Mouse (Mus musculus) intestine, postnatal 0 days (tissue): ENCODE results near the gene Ttc23. TPM values are rescaled to one million over a fixed set of nuclear protein-coding genes. Genes with fewer than 3 reads are reported as not detected.

Source experiments
- ATAC-seq: fragments of 200-750 bp; cut with Nextera tagmentation; 2 replicates; pipeline ENCODE4 v1.8.0; 2017; ENCODE audit warnings: mild to moderate bottlenecking, moderate TSS enrichment, moderate library complexity
- H3K27ac ChIP-seq: fragments of 300-500 bp; sonication (generic); 2 replicates; pipeline ENCODE4 v1.5.1; 2014; ENCODE audit warnings: mild to moderate bottlenecking, low read depth, low read length, moderate library complexity
- H3K27me3 ChIP-seq: fragments of 300-500 bp; sonication (generic); replicated peaks from 2 replicates; pipeline ENCODE4 v1.6.1; 2014; ENCODE audit warnings: low read length, mixed read lengths; ENCODE audit not compliant: control insufficient read depth, insufficient read depth
- H3K36me3 ChIP-seq: fragments of 300-500 bp; sonication (generic); 2 replicates; pipeline ENCODE4 v1.6.1; 2014; ENCODE audit warnings: mild to moderate bottlenecking, moderate library complexity; ENCODE audit not compliant: control insufficient read depth, insufficient read depth
- H3K4me1 ChIP-seq: fragments of 300-500 bp; sonication (generic); replicated peaks from 2 replicates; pipeline ENCODE4 v1.6.1; 2014; ENCODE audit warnings: antibody characterized with exemption, low read length, mixed read lengths; ENCODE audit not compliant: control insufficient read depth, insufficient read depth
- H3K4me2 ChIP-seq: fragments of 300-500 bp; sonication (generic); replicated peaks from 2 replicates; pipeline ENCODE4 v1.6.1; 2014; ENCODE audit warnings: low read depth, mild to moderate bottlenecking, moderate library complexity
- H3K4me3 ChIP-seq: fragments of 300-500 bp; sonication (generic); 2 replicates; pipeline ENCODE4 v1.5.1; 2014; ENCODE audit warnings: low read depth, low read length
- H3K9ac ChIP-seq: fragments of 300-500 bp; sonication (generic); 2 replicates; pipeline ENCODE4 v1.6.1; 2014; ENCODE audit warnings: mild to moderate bottlenecking, low read depth, low read length
- H3K9me3 ChIP-seq: fragments of 300-500 bp; sonication (generic); 2 replicates; pipeline ENCODE4 v1.6.1; 2016; ENCODE audit warnings: mixed run types; ENCODE audit not compliant: control insufficient read depth
- CTCF ChIP-seq: sonication (generic); IDR thresholded peaks from 2 replicates; pipeline ENCODE4 v1.5.1; 2016; ENCODE audit warnings: low read depth, mild to moderate bottlenecking, control low read depth, antibody characterized with exemption, moderate library complexity
- WGBS: fragments of 180-500 bp; shearing (Covaris S2); extraction: QIAGEN DNeasy Blood & Tissue Kit; methylation state at CpG from one replicate; pipeline ENCODE4 v1.1.7; 2014; 5-methylcytosine and 5-hydroxymethylcytosine counted together
- polyA plus RNA-seq: library from polyadenylated mRNA; unstranded; fragments of >200 nt; fragmentation: Nextera tagmentation; extraction: Ambion mirVana; gene quantifications from 2 replicates; pipeline ENCODE4 v1.2.1, GENCODE M21; 2015

Ttc23 gene
- polyA plus RNA-seq, 1 experiment from 2014 or later, result 8.6 TPM

- Histone ChIP-seq H3K27me3 (no peaks in the 10 kb centered on the region), H3K4me3 (no peak overlapping the region), H3K4me2 (no peak overlapping the region), H3K9me3 (no peaks in the 10 kb centered on the region), H3K9ac (no peak overlapping the region), H3K36me3 (no peaks in the 10 kb centered on the region), H3K4me1 (0 out of 2 replicates have a peak, but pooled peaks cover 2% of the 10 kb centered on the region), H3K27ac (no peak overlapping the region)
- 60% methylated on average over 5 of the region's 5 CpGs for WGBS
- TF ChIP-seq CTCF, result no peak
- ATAC-seq, result no peak
Measured at GRCm38 (mm10) chr7:67652211-67652610, 5.0 kb downstream of the Ttc23 start.

DNA sequence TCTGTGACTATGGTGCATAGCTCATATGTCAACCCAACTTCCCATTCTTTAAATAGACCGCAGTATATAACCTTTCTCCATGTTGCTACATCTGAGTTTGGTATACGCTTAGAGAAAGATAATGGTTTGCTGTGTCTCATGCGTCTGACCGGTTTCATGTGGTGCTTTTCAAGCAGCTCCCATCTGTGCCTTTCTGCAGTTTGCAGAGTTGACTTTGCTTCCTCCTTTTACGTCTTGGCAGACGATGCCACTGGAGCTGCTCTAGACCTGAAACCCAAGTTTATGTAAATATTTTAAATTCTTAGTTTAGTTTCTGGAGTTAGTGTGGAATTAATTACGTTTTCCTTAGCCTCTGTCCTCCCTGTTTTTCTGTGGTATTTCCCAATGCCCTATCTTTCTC, 7.5 kb downstream of the Ttc23 start:
- no peaks in the 10 kb centered on the region for H3K4me1 ChIP-seq
- H3K27me3 ChIP-seq, result no peaks in the 10 kb centered on the region
- H3K9me3 ChIP-seq, result no peaks in the 10 kb centered on the region
- no peak for ATAC-seq
- no peak overlapping the region for H3K9ac ChIP-seq
- no peaks in the 10 kb centered on the region for H3K36me3 ChIP-seq
- 71% methylated on average over 7 of the region's 7 CpGs for whole genome bisulfite sequencing
- H3K27ac ChIP-seq, result no peak overlapping the region
- no peak for TF ChIP-seq CTCF
- no peak overlapping the region for H3K4me2 ChIP-seq
- no peak overlapping the region for H3K4me3 ChIP-seq

GRCm38 (mm10) chr7:67655186-67655585, 8.0 kb downstream of the Ttc23 start:
- H3K4me2 ChIP-seq, result no peak overlapping the region
- H3K9ac ChIP-seq, result no peak overlapping the region
- TF ChIP-seq CTCF, result no peak
- no peaks in the 10 kb centered on the region for H3K4me1 ChIP-seq
- no peaks in the 10 kb centered on the region for H3K27me3 ChIP-seq
- H3K36me3 ChIP-seq, result no peaks in the 10 kb centered on the region
- no peak overlapping the region for H3K27ac ChIP-seq
- ATAC-seq, result peak; percentile 10; the same call in 1 of the 2 replicates
- H3K9me3 ChIP-seq, result no peaks in the 10 kb centered on the region
- H3K4me3 ChIP-seq, result no peak overlapping the region
- WGBS, result 27% methylated on average over 1 of the region's 1 CpGs

DNA sequence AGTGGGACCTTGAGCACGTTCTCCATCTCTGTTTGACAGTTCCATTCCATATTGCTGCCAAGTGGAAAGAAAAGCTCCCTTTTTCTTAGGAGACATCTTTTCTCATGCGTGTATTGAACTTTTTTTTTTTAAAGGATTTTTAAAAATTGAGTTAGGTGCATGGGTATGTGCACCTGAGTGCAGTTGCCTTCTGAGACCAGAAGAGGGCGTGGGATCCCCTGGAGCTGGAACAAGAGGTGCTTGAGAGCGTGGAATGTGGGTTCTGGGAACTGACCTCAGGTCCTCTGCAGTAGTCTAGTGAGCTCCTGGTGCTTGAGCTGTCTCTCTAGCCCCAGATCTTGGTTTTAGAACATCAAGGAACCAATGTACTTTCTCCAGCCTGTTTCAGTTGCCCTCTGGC, 10.9 kb downstream of the Ttc23 start:
- no peak for TF ChIP-seq CTCF
- no peak overlapping the region for H3K9ac ChIP-seq
- no peaks in the 10 kb centered on the region for H3K9me3 ChIP-seq
- no peak for ATAC-seq
- H3K4me2 ChIP-seq, result no peak overlapping the region
- no peaks in the 10 kb centered on the region for H3K4me1 ChIP-seq
- WGBS, result 85% methylated on average over 4 of the region's 4 CpGs
- H3K27ac ChIP-seq, result no peak overlapping the region
- H3K4me3 ChIP-seq, result no peak overlapping the region
- H3K27me3 ChIP-seq, result no peaks in the 10 kb centered on the region
- 0 out of 2 replicates have a peak, but pooled peaks cover 4% of the 10 kb centered on the region for H3K36me3 ChIP-seq

GRCm38 (mm10) chr7:67662424-67662823, 15.2 kb downstream of the Ttc23 start:
- Histone ChIP-seq H3K9ac (no peak overlapping the region), H3K9me3 (no peaks in the 10 kb centered on the region), H3K4me3 (no peak overlapping the region), H3K4me2 (no peak overlapping the region), H3K27ac (no peak overlapping the region), H3K27me3 (no peaks in the 10 kb centered on the region), H3K36me3 (peaks cover 16% of the 10 kb centered on the region), H3K4me1 (no peaks in the 10 kb centered on the region)
- TF ChIP-seq CTCF, result no peak
- 49% methylated on average over 5 of the region's 5 CpGs for WGBS
- ATAC-seq, result peak; percentile 68

DNA sequence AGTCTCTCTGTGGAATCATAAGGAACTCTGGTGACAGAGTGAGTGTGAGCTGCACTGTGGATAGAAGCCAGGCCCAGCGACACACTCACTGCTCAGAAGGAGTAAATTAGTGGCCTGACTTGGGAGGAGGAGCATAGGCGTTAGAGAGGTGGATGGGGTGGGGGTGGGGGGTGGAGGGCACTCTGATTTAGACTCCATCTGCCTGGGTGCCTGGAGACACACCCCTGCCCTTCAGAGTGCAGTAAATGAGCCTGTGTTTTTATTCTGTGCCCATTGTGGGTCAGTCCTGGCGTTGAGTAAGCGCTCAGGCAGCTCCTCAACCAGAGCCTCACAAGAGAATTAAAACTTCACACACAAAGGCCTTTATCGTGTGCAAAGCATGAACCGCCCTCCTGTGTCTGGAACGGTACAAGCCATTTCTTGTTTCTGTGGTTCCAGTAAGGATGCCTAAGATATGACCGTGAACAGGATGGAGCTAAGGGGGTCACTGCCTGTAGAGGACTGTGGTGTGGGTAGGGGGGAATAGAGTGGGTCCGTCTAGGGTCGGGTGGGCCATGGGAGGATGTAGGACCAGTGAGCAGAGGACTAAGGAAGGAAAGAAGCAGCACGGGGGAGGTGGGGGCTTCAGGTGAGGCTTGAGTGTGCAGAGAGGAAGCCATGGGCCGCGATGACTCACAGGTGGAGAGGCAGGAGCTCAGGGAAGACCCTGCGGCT, 16.9 kb downstream of the Ttc23 start:
- no peak for TF ChIP-seq CTCF

More for the DNA sequence above, 16.9 kb downstream of the Ttc23 start:
- Histone ChIP-seq H3K9ac (no peak overlapping the region), H3K4me1 (no peaks in the 10 kb centered on the region), H3K27ac (no peak overlapping the region), H3K4me2 (no peak overlapping the region), H3K27me3 (no peaks in the 10 kb centered on the region), H3K4me3 (no peak overlapping the region), H3K9me3 (no peaks in the 10 kb centered on the region), H3K36me3 (peaks cover 17% of the 10 kb centered on the region)
- WGBS, result 86% methylated on average over 14 of the region's 14 CpGs
- no peak for ATAC-seq
